Mouse (Mus musculus) lung, embryonic 16.5 days (tissue): ENCODE results near the gene Oscar. TPM values are rescaled to one million over a fixed set of nuclear protein-coding genes. Genes with fewer than 3 reads are reported as not detected.

Source experiments
- microRNA-seq: library from miRNA; unstranded; fragments of <30 nt; microRNA quantifications from one replicate; pipeline ENCODE4, GENCODE M21; 2016
- polyA plus RNA-seq: library from polyadenylated mRNA; unstranded; fragments of >200 nt; fragmentation: Nextera tagmentation; extraction: Ambion mirVana; gene quantifications from 2 replicates; pipeline ENCODE4 v1.2.1, GENCODE M21; 2015

The Oscar gene
- polyA plus RNA-seq, 1 experiment from 2014 or later: 0.40 TPM

Small RNA genes within 50 kb of the gene (microRNA-seq; reads per million reads assigned to microRNA genes)
- gene Gm25100 (not detected), gene Mir3572 (2.0 reads per million, percentile 3 among the genes with 10 or more reads in this experiment)

Other genes with a start within 250 kb of the Oscar start
- gene Cacng8, start 225.5 kb downstream of the Oscar start, polyA plus RNA-seq: 0.73 and 0.79 TPM in 2 replicates
- 0.19 and 0.70 TPM in 2 replicates for gene Cacng6, start 192.0 kb downstream of the Oscar start, polyA plus RNA-seq
- 0.33 TPM in 1 of 2 replicates, not detected in the other for gene Tarm1, start 113.5 kb downstream of the Oscar start, polyA plus RNA-seq
- 502 and 505 TPM in 2 replicates for gene Ndufa3, start 1.2 kb upstream of the Oscar start, polyA plus RNA-seq
- 19.1 and 19.9 TPM in 2 replicates for gene Tfpt, start 13.8 kb upstream of the Oscar start, polyA plus RNA-seq
- gene Prpf31, start 13.8 kb upstream of the Oscar start, polyA plus RNA-seq: 89.6 and 91.0 TPM in 2 replicates
- 52.6 and 66.3 TPM in 2 replicates for gene Cnot3, start 29.1 kb upstream of the Oscar start, polyA plus RNA-seq
- 12.2 and 13.5 TPM in 2 replicates for gene Leng1, start 49.7 kb upstream of the Oscar start, polyA plus RNA-seq
- 33.8 and 41.3 TPM in 2 replicates for gene Tmc4, start 61.4 kb upstream of the Oscar start, polyA plus RNA-seq
- 258 and 270 TPM in 2 replicates for gene Tsen34, start 76.7 kb upstream of the Oscar start, polyA plus RNA-seq
- gene Mboat7, start 77.4 kb upstream of the Oscar start, polyA plus RNA-seq: 47.0 and 51.3 TPM in 2 replicates
- gene Rps9, start 87.8 kb upstream of the Oscar start, polyA plus RNA-seq: 1,423 and 1,469 TPM in 2 replicates
- gene Pirb, start 104.2 kb upstream of the Oscar start, polyA plus RNA-seq: 1.3 and 1.6 TPM in 2 replicates
- gene Gm15448, start 209.5 kb upstream of the Oscar start, polyA plus RNA-seq: 0.16 TPM in 1 of 2 replicates, not detected in the other
- gene Pira2, start 228.9 kb upstream of the Oscar start, polyA plus RNA-seq: 0.41 and 0.69 TPM in 2 replicates